Mouse (Mus musculus) stomach, postnatal 0 days (tissue): ENCODE data around the gene Clec11a.

ENCODE experiments used
- CTCF ChIP-seq: IDR thresholded peaks from 2 replicates; pipeline ENCODE4 v1.5.1; 2016; ENCODE audit warnings: antibody characterized with exemption, low read depth, mild to moderate bottlenecking, moderate library complexity
- EP300 ChIP-seq: optimal IDR thresholded peaks from 2 replicates; pipeline ENCODE3; 2016; ENCODE audit warnings: antibody characterized with exemption

GRCm38 (mm10) chr7:44304463-44304774 is 2.3 kb downstream of the Clec11a start:
- TF ChIP-seq CTCF (no peak), EP300 (no peak)
